Mouse (Mus musculus) limb, embryonic 12.5 days (tissue): Measurements from ENCODE around the gene Eef1a2. TPM values are rescaled to one million over a fixed set of nuclear protein-coding genes. Genes with fewer than 3 reads are reported as not detected.

Experiments
- ATAC-seq: fragments of 200-750 bp; cut with Nextera tagmentation; 2 replicates; pipeline ENCODE4 v1.8.0; 2017; ENCODE audit warnings: low read depth, moderate TSS enrichment; ENCODE audit not compliant: insufficient number of reproducible peaks, insufficient read depth, low FRiP score, low TSS enrichment
- H3K27ac ChIP-seq: fragments of 300-500 bp; sonication (generic); 2 replicates; pipeline ENCODE4 v1.5.1; 2016; ENCODE audit warnings: mild to moderate bottlenecking, moderate library complexity
- H3K27me3 ChIP-seq: fragments of 300-500 bp; sonication (generic); 2 replicates; pipeline ENCODE4 v1.6.1; 2016; ENCODE audit warnings: mild to moderate bottlenecking, moderate library complexity
- H3K36me3 ChIP-seq: fragments of 300-500 bp; sonication (generic); 2 replicates; pipeline ENCODE4 v1.6.1; 2016; ENCODE audit warnings: mild to moderate bottlenecking, moderate library complexity
- H3K4me1 ChIP-seq: fragments of 300-500 bp; sonication (generic); replicated peaks from 2 replicates; pipeline ENCODE4 v1.6.1; 2016
- H3K4me2 ChIP-seq: fragments of 300-500 bp; sonication (generic); 2 replicates; pipeline ENCODE4 v1.6.1; 2016; ENCODE audit warnings: mild to moderate bottlenecking, moderate library complexity
- H3K4me3 ChIP-seq: fragments of 300-500 bp; sonication (generic); replicated peaks from 2 replicates; pipeline ENCODE4 v1.5.1; 2016; ENCODE audit warnings: mild to moderate bottlenecking
- H3K9ac ChIP-seq: fragments of 300-500 bp; sonication (generic); replicated peaks from 2 replicates; pipeline ENCODE4 v1.6.1; 2016; ENCODE audit warnings: mild to moderate bottlenecking, moderate library complexity
- H3K9me3 ChIP-seq: fragments of 300-500 bp; sonication (generic); 2 replicates; pipeline ENCODE4 v1.6.1; 2016; ENCODE audit warnings: mild to moderate bottlenecking, moderate library complexity
- WGBS: fragments of 180-500 bp; shearing (Covaris S2); methylation state at CpG from one replicate; pipeline ENCODE4 v1.1.7; 2016; 5-methylcytosine and 5-hydroxymethylcytosine counted together
- polyA plus RNA-seq: library from polyadenylated mRNA; unstranded; fragments of >200 nt; fragmentation: Nextera tagmentation; extraction: Ambion mirVana; gene quantifications from 2 replicates; pipeline ENCODE4 v1.2.1, GENCODE M21; 2016

Gene Eef1a2
- polyA plus RNA-seq, 1 experiment from 2014 or later = 0.10 TPM

DNA sequence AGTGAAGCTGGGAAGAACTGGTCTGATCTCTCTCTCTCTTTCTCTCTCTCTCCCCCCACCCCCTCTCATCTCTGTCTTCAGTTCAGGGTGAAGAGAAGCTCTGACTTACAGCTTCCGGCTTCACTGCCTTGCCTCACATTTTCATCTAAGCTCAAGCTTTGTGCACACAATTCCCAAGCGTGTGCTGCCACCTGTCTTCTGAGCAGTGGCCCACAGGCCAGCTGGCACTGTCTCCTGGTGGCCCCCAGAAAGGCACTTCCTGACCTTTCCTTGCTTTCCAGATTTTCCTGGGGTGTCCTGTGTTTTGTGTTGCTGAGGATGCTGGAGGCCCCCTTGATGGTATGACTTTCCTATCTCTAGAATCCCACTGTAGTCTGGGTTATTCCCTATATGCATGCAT, 52.7 kb downstream of the Eef1a2 start:
- no peak overlapping the region for H3K9ac ChIP-seq
- H3K27me3 ChIP-seq = no peaks in the 10 kb centered on the region
- H3K9me3 ChIP-seq = no peaks in the 10 kb centered on the region
- H3K4me2 ChIP-seq = no peak overlapping the region
- no peak overlapping the region for H3K4me3 ChIP-seq
- no peaks in the 10 kb centered on the region for H3K36me3 ChIP-seq
- H3K27ac ChIP-seq = no peak overlapping the region
- 77% methylated on average over 2 of the region's 2 CpGs for WGBS
- ATAC-seq = no peak
- H3K4me1 ChIP-seq = no peaks in the 10 kb centered on the region

DNA sequence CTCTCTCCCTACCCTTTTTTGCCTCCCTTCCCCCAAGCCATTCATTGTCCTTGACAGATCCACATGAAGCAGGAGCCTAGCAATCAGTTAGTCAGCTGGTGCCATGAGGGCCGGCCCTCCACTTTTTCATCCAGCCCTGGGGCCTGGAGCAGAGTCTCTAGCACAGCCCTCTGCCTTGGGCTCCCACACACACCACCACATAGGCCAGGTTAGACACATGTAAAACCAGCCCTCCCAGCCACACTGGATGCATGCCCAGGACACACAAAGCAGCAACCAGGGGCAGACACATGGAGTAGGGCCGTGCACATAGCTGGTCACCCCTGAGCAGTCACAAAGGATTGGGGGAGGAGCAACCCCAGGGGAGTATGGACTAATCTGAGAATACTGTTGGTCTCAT, 54.7 kb downstream of the Eef1a2 start:
- Histone ChIP-seq H3K27ac (no peak overlapping the region), H3K36me3 (no peaks in the 10 kb centered on the region), H3K4me3 (no peak overlapping the region), H3K4me2 (no peak overlapping the region), H3K9ac (no peak overlapping the region), H3K27me3 (no peaks in the 10 kb centered on the region), H3K4me1 (no peaks in the 10 kb centered on the region), H3K9me3 (no peaks in the 10 kb centered on the region)
- 60% methylated on average over 2 of the region's 2 CpGs for WGBS
- ATAC-seq = no peak

DNA sequence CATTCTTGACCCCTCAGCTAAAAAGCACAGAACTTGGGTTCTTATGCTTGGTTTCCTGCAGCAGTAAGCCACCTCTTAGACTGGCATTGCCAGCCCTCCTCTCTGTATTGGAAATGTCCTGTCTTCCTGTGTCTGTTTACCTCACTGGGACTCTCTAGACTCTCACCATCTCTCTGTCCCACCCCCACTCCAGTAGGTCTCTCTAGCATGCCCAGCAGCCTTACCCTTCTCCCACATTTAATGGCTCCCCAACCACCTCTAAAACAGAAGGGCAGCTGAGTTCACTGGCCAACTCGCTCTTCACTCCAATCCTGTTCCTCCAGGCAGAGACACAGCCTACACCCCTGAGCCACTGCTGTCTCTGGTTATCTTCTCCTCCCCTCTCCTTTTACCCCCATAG, 55.2 kb downstream of the Eef1a2 start:
- ATAC-seq = no peak
- Histone ChIP-seq H3K4me2 (no peak overlapping the region), H3K36me3 (no peaks in the 10 kb centered on the region), H3K27ac (no peak overlapping the region), H3K27me3 (no peaks in the 10 kb centered on the region; the same call in 1 of the 2 replicates), H3K9ac (no peak overlapping the region), H3K4me1 (no peaks in the 10 kb centered on the region), H3K4me3 (no peak overlapping the region), H3K9me3 (no peaks in the 10 kb centered on the region)
- WGBS = 62% methylated on average over 1 of the region's 1 CpGs

DNA sequence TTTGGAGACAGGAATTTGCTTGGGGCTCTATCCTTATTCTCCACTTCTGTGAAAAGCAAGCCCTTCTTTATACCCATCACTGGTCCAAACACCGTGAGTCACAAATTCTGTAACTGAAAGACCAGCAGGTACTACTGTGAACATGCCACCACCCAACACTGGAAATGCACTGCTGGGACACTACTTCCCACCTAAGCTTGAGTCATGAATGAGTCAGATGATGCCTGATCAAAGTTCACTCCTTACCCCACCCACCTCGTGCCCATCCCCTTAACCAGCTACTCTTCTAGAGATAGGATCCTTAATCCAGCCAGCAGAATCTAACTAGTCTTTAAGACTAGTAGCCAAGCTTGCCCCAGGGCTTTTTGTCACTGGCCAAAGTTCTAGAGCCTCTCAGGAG, 56.7 kb downstream of the Eef1a2 start:
- H3K36me3 ChIP-seq = no peaks in the 10 kb centered on the region
- H3K4me3 ChIP-seq = no peak overlapping the region
- no peak overlapping the region for H3K9ac ChIP-seq
- H3K9me3 ChIP-seq = no peaks in the 10 kb centered on the region
- H3K27ac ChIP-seq = no peak overlapping the region
- WGBS = 71% methylated on average over 2 of the region's 2 CpGs
- no peaks in the 10 kb centered on the region for H3K4me1 ChIP-seq
- H3K4me2 ChIP-seq = no peak overlapping the region
- no peak for ATAC-seq
- no peaks in the 10 kb centered on the region; the same call in 1 of the 2 replicates for H3K27me3 ChIP-seq

Other genes with a start within 250 kb of the Eef1a2 start
- gene Ythdf1, start 236.1 kb downstream of the Eef1a2 start, polyA plus RNA-seq = 77.1 and 78.5 TPM in 2 replicates
- not detected in 2 replicates for gene Birc7, start 228.0 kb downstream of the Eef1a2 start, polyA plus RNA-seq
- 6.0 and 11.2 TPM in 2 replicates for gene Nkain4, start 202.3 kb downstream of the Eef1a2 start, polyA plus RNA-seq
- 109 and 113 TPM in 2 replicates for gene Arfgap1, start 189.8 kb downstream of the Eef1a2 start, polyA plus RNA-seq
- 0.64 and 0.68 TPM in 2 replicates for gene Col20a1, start 170.5 kb downstream of the Eef1a2 start, polyA plus RNA-seq
- 0.97 and 1.4 TPM in 2 replicates for gene Chrna4, start 113.5 kb downstream of the Eef1a2 start, polyA plus RNA-seq
- 0.26 and 0.46 TPM in 2 replicates for gene Kcnq2, start 21.7 kb downstream of the Eef1a2 start, polyA plus RNA-seq
- gene Ppdpf, start 30.2 kb upstream of the Eef1a2 start, polyA plus RNA-seq = 424 and 433 TPM in 2 replicates
- not detected in 2 replicates for gene Ptk6, start 45.8 kb upstream of the Eef1a2 start, polyA plus RNA-seq
- gene Srms, start 56.2 kb upstream of the Eef1a2 start, polyA plus RNA-seq = 0.25 and 0.45 TPM in 2 replicates
- 0.41 and 0.59 TPM in 2 replicates for gene Fndc11, start 63.0 kb upstream of the Eef1a2 start, polyA plus RNA-seq
- 1.3 and 1.4 TPM in 2 replicates for gene Helz2, start 85.0 kb upstream of the Eef1a2 start, polyA plus RNA-seq
- gene Gmeb2, start 131.0 kb upstream of the Eef1a2 start, polyA plus RNA-seq = 21.0 and 22.5 TPM in 2 replicates
- 0.56 and 5.2 TPM in 2 replicates for gene Stmn3, start 157.5 kb upstream of the Eef1a2 start, polyA plus RNA-seq
- gene Rtel1, start 162.7 kb upstream of the Eef1a2 start, polyA plus RNA-seq = 58.8 and 69.9 TPM in 2 replicates
- 54.9 and 59.4 TPM in 2 replicates for gene Zgpat, start 207.9 kb upstream of the Eef1a2 start, polyA plus RNA-seq
- 77.1 and 79.5 TPM in 2 replicates for gene Arfrp1, start 208.4 kb upstream of the Eef1a2 start, polyA plus RNA-seq
- 29.9 and 35.2 TPM in 2 replicates for gene Lime1, start 223.1 kb upstream of the Eef1a2 start, polyA plus RNA-seq